Mouse (Mus musculus) erythroblast, embryonic 14.5 days (primary cell): ENCODE measurements around the gene Tgfbr1.

Source experiments
- GATA1 ChIP-seq: IDR thresholded peaks from 2 replicates; pipeline ENCODE4 v1.6.1; 2012; ENCODE audit warnings: low read length, inconsistent platforms, mixed read lengths
- TAL1 ChIP-seq: IDR thresholded peaks from 3 replicates; pipeline ENCODE4 v1.6.1; 2012; ENCODE audit warnings: low read length, inconsistent platforms, mixed read lengths

- TF ChIP-seq TAL1 (no peak), GATA1 (no peak)
Observed at GRCm38 (mm10) chr4:47303340-47303998, 49.6 kb upstream of the Tgfbr1 start.
